Mouse (Mus musculus) R1 (cell line): ENCODE results near the gene Arr3.

ENCODE experiments used
- DNase-seq: peaks from one replicate; pipeline ENCODE4 v3.0.0-alpha.2; 2018; ENCODE audit warnings: low read depth, low spot score

Gene Arr3

GRCm38 (mm10) chrX:100605314-100605713 is at the start of gene Arr3:
TSS of gene Arr3 (plus strand) at chrX:100605497.
- no peak for DNase-seq

- DNase-seq: no peak
Observed at GRCm38 (mm10) chrX:100556026-100556425, 49.3 kb upstream of the Arr3 start.

- DNase-seq: no peak
Observed at GRCm38 (mm10) chrX:100565696-100566095, 39.6 kb upstream of the Arr3 start.

GRCm38 (mm10) chrX:100571951-100572350 is 33.3 kb upstream of the Arr3 start, which contains the start of gene Awat1:
TSS of gene Awat1 (plus strand) at chrX:100572251.
- DNase-seq: no peak

GRCm38 (mm10) chrX:100594791-100595190 is 10.5 kb upstream of the Arr3 start, which contains the start of gene P2ry4:
TSS of gene P2ry4 (minus strand) at chrX:100594869.
- no peak for DNase-seq

- peak; percentile 32 for DNase-seq
Observed at GRCm38 (mm10) chrX:100597439-100597838, 7.9 kb upstream of the Arr3 start.

- no peak for DNase-seq
Observed at GRCm38 (mm10) chrX:100599755-100600154, 5.5 kb upstream of the Arr3 start.

GRCm38 (mm10) chrX:100618488-100618887 is 13.2 kb downstream of the Arr3 start:
- DNase-seq: no peak

GRCm38 (mm10) chrX:100621366-100621765 is 16.1 kb downstream of the Arr3 start:
- peak; percentile 3 for DNase-seq

GRCm38 (mm10) chrX:100624242-100624641 is 18.9 kb downstream of the Arr3 start:
- no peak for DNase-seq

- peak; percentile 17 for DNase-seq
Observed at GRCm38 (mm10) chrX:100625146-100625545, 19.8 kb downstream of the Arr3 start.

GRCm38 (mm10) chrX:100625546-100625801 is 20.2 kb downstream of the Arr3 start, which contains the start of gene Kif4:
TSS of gene Kif4 (plus strand) at chrX:100625737.
- no peak for DNase-seq

- DNase-seq: peak; percentile 94
Observed at GRCm38 (mm10) chrX:100625802-100626793, 20.8 kb downstream of the Arr3 start, which contains the start of gene Pdzd11. TSS of gene Pdzd11 (minus strand) at chrX:100626568.

GRCm38 (mm10) chrX:100629076-100629475 is 23.8 kb downstream of the Arr3 start:
- DNase-seq: no peak

GRCm38 (mm10) chrX:100638477-100638876 is 33.2 kb downstream of the Arr3 start:
- DNase-seq: no peak

GRCm38 (mm10) chrX:100652848-100653247 is 47.6 kb downstream of the Arr3 start:
- peak; percentile 18 for DNase-seq

GRCm38 (mm10) chrX:100664825-100665224 is 59.5 kb downstream of the Arr3 start:
- no peak for DNase-seq
